Mouse (Mus musculus): ENCODE results near the gene Tomm40. TPM values are rescaled to one million over a fixed set of nuclear protein-coding genes. Genes with fewer than 3 reads are reported as not detected.

Gene Tomm40
- polyA plus RNA-seq, 1 experiment from 2014 or later = 17.8 TPM

DNA sequence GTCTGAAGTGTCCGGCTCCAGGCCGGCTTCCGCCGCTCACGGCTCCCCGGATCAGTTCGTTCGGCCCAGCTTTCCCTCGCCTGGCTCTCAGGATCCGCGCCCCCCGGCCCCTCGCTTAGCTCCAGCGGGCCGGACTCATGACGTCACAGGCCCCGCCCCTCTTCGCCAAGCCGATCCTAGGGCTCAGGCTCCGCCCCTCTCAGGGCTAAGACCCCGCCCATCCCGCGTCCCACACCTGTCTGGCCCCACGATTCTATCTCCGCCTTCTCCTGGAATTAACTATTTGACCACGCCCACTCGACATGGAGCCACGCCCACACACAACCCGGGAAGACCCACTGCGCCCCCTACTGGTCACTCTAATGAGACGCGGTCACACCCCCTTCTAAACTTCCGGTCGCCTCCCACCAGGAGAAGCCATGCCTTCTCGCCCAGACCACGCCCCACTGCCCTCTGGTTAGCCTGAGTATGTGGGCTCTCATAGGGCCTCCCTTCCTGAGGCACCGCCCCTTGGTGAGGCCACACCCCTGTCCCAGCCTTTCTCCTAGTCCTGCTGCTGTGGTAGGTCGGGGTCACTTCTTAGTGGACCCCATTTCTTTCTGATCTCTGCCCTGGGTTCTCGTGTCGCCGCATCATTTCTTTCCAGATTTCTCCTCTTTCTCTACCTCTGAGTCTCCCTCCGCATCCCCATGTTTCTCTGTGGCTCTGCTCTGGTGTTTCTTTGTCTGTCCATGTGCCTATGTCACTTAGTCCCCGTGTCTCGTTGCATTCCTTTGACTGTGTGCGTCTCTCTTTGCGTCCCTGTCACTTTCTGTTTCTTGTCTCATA, 34.4 kb upstream of the Tomm40 start:
- under 1% methylated on average over 45 of the region's 46 CpGs for WGBS (ENCODE audit: missing documents)
- no peak overlapping the region for H3K27ac ChIP-seq

DNA sequence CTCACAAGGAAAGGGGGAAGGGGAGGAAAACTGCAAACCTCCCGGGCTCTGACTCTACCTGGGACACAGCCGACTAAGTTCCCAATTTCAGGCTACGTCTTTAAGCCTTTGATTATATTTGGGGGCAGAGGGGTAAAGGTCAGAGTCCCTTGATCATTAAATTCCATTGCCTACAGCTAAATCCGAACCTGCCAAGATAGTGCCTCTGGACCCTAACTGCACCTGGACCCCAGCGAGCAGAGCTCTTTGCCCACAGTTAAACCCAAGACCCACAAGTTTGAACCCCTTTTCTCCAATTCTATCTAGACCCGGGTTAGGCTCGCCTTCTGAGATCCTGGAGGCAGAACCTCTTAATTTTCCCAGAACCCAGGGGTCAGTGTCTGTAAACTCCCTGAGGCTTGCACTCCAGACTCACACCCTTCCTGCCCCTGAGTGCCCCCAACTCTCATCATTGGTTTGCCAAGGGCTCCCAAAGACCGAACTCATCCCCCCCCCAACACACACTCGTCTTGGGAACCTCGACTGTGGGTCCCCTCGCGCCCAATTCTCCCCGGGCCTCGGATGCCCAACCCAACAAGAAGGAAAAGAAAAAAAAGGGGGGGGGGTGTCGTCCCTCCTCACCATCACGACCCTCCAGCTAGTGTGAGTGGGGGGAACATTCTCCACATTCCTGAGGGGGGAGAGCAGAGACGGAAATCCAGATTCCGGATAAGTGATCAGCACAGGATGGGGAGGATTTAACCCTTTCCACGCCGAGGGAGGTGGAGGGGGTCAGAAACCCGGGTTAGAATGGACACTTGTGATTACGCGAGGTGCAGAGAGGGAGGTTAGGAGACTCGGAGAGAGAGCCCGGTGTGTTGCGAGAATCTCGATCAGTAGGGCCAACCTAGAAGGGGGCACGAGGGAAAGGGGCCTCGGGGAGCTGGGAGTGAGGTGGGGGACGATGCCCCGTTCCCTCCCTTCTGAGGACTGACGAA, 33.3 kb upstream of the Tomm40 start:
- WGBS (ENCODE audit: missing documents) = 17% methylated on average over 31 of the region's 32 CpGs
- Histone ChIP-seq H3K36me3 (ENCODE audit: inconsistent target) (no peaks in the 10 kb centered on the region), H3K4me3 (ENCODE audit: inconsistent target) (peak overlapping the region; percentile 44), H3K27ac (no peak overlapping the region), H3K79me2 (ENCODE audit: inconsistent target) (no peaks in the 10 kb centered on the region)

More for the DNA sequence above, 34.4 kb upstream of the Tomm40 start:
- no peaks in the 10 kb centered on the region for H3K36me3 ChIP-seq (ENCODE audit: inconsistent target)
- peak overlapping the region; percentile 44 for H3K4me3 ChIP-seq (ENCODE audit: inconsistent target)
- H3K79me2 ChIP-seq (ENCODE audit: inconsistent target) = no peaks in the 10 kb centered on the region

DNA sequence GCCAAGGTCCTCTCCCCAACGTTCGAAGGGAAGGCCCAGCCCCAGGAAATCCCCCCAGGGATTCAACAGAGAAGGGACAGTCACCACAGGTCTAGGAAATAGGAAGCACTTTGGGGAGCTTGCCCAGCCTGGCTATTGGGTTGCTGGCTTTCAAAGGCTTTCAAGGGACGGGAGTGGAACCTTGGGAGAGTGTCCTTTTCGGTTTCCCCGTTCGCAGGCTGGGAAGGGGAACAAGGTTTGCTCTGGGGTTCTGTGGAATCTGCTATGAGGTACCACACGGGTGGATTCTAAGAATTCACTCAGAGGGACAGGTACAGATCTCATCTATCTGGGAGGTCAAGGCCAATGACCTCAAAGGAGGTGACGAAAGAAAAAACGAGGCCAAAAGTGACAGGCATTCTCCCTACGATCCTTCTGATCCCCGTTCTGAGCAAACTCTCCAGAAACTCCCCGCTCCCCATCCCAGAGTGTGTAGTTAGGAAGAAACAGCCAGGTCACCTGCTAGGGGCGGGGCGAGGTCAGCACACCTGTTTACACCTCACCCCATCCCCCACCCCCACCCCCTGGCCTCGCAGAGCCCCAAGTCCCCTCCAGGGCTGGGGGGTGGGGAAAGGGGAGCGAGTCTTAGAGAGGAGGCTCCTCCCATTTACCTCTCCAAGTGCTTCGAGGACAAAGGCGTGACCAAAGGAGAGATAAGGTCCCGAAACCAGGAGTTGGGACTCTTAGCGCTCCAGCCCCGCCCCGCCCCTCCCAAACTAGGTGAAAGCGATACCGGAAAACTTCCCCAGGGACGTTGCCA, 32.4 kb upstream of the Tomm40 start:
- Histone ChIP-seq H3K27ac (no peak overlapping the region), H3K36me3 (ENCODE audit: inconsistent target) (no peaks in the 10 kb centered on the region), H3K4me3 (ENCODE audit: inconsistent target) (no peak overlapping the region), H3K79me2 (ENCODE audit: inconsistent target) (no peaks in the 10 kb centered on the region)
- 61% methylated on average over 21 of the region's 25 CpGs for WGBS (ENCODE audit: missing documents)

DNA sequence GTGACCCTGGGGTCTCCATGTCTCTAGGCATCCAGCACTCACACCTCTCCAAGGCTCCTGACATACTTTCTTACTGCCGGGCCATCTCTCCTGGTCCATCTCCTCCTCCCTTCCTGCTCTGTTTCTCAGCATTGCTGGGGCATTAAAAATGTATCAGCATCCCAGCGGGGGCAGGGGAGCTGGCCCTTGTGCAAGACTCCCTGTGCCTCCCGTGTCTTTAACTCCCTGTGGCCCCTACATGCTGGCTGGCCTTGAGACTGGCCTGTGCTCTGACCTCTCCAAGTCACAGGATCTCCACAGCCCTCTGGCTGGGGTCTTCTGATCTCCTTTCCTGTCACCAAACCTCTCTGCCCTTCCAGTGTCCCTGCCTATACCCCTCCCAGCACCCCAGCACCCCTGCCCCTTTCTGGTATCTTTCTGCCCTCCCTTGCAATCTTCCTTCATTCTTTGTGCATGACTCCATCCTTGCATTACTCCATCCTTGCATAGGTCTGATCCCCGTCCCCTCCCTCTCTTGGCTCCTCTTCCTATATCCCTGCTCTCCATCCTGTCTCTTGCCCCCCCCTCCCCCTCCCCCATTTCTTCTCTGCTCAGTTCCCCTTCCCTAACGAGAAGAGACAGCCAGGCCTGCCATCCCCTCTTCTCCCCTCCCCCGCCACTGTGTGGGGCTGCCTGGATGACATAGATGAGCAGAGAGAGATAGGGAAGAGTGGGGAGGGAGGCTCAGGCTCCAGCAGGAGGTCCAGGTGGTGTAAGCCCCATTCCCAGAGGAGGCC, 31.4 kb upstream of the Tomm40 start:
- no peaks in the 10 kb centered on the region for H3K36me3 ChIP-seq (ENCODE audit: inconsistent target)
- WGBS (ENCODE audit: missing documents) = 81% methylated on average over 5 of the region's 6 CpGs
- H3K27ac ChIP-seq = no peak overlapping the region
- no peaks in the 10 kb centered on the region for H3K79me2 ChIP-seq (ENCODE audit: inconsistent target)
- no peak overlapping the region for H3K4me3 ChIP-seq (ENCODE audit: inconsistent target)

DNA sequence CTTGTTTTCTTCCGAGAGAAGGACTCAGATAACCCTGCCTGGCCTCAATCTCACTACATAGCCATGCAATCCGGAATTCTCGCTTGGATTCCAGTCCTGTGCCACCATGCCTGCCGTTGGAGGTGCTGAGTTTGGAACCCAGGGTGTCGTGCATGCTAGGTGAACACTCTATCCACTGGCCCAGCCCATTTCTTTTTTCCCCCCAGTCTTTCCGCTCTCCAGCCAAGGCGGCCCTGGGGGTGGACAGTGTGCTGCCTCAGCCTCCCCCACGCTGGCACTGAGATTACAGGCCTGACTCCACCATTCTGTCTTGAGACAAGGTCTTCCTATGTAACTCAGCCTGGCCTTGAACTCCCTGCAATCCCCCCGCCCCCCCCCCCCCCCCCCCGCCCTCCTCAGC, 30.7 kb upstream of the Tomm40 start:
- Histone ChIP-seq H3K27ac (no peak overlapping the region), H3K4me3 (ENCODE audit: inconsistent target) (no peak overlapping the region), H3K79me2 (ENCODE audit: inconsistent target) (no peaks in the 10 kb centered on the region), H3K36me3 (ENCODE audit: inconsistent target) (no peaks in the 10 kb centered on the region)
- 97% methylated on average over 8 of the region's 10 CpGs for WGBS (ENCODE audit: missing documents)

DNA sequence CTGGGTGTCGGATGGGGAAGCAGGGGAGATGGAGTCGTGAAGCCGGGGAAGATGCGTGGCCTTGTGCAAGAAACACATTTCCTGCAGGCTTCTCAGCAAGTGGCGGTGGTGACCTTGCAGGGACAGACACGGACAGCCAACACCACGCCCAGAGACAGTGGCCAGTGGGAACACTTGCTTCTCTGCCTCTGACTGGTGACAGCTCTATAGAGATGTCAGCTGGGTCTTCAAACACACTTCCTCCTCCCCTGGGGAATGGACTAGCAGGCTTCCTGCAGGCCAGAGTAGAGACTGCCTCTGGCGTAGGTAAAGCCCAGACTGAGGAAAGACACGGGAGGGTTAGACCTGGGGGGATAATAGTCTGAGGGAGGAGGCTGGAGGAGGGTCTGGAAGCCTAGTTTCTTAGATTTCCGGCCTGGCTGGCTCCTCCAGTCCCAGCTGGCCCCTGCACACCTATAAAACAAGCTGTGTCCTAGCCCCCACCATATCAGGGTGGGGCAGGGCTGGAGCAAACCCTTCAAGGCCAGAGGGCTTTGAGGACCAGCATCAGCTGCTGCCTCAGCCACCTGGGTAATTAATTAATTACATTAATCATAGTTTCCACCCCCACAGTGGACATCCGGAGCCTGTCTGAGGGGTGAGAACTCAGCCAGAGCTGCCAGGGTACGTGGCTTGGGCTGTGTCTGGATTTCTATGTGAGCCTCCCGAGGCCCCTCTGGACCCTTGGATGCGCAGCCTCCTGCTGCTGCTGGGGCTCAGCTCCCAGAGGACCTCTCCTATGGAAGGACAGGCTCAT, 29.6 kb upstream of the Tomm40 start:
- Histone ChIP-seq H3K4me3 (ENCODE audit: inconsistent target) (no peak overlapping the region), H3K36me3 (ENCODE audit: inconsistent target) (no peaks in the 10 kb centered on the region), H3K79me2 (ENCODE audit: inconsistent target) (no peaks in the 10 kb centered on the region), H3K27ac (no peak overlapping the region)
- WGBS (ENCODE audit: missing documents) = 33% methylated on average over 14 of the region's 14 CpGs

DNA sequence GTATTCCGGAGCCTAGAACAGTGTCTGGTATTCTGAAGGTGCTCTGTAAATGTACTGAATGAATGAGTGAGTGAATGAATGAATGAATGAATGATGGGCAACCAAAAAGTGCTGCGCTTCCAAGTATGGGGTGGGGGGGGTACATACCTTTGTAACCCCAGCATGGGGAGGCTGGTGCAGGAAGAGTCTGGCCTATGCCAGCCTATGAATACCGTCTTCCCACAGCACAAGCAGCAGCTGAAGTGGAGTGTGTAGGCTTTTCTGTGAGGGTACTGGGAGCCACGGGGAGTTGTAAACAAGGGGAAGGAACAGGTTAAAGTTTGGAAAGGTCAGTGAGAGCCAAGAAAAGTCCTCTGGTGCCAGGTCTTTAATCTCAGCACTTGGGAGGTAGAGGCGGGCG, 28.6 kb upstream of the Tomm40 start:
- H3K36me3 ChIP-seq (ENCODE audit: inconsistent target) = no peaks in the 10 kb centered on the region
- no peak overlapping the region for H3K4me3 ChIP-seq (ENCODE audit: inconsistent target)
- 92% methylated on average over 6 of the region's 6 CpGs for WGBS (ENCODE audit: missing documents)
- H3K27ac ChIP-seq = no peak overlapping the region
- H3K79me2 ChIP-seq (ENCODE audit: inconsistent target) = no peaks in the 10 kb centered on the region

DNA sequence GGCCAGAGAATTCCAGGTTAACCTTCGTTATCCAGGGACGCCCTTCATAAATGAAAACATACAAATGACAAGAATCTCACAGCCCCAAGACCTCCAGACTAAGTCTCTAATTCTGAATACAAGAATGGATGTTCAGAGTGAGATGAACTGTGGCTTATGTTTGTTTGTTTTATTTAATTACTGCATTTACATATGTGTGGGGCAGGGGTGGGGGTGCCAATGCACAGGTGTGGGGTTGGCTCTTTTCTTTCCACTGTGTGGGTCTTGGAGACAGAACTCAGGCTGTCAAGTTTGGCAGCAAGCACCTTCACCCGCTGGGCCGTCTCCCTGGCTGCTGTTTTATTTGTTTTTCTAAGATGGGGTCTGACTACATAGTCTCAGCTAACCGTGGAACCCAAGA, 27.2 kb upstream of the Tomm40 start:
- H3K36me3 ChIP-seq (ENCODE audit: inconsistent target) = no peaks in the 10 kb centered on the region
- no peak overlapping the region for H3K4me3 ChIP-seq (ENCODE audit: inconsistent target)
- H3K79me2 ChIP-seq (ENCODE audit: inconsistent target) = no peaks in the 10 kb centered on the region
- 90% methylated on average over 5 of the region's 5 CpGs for WGBS (ENCODE audit: missing documents)
- H3K27ac ChIP-seq = no peak overlapping the region

DNA sequence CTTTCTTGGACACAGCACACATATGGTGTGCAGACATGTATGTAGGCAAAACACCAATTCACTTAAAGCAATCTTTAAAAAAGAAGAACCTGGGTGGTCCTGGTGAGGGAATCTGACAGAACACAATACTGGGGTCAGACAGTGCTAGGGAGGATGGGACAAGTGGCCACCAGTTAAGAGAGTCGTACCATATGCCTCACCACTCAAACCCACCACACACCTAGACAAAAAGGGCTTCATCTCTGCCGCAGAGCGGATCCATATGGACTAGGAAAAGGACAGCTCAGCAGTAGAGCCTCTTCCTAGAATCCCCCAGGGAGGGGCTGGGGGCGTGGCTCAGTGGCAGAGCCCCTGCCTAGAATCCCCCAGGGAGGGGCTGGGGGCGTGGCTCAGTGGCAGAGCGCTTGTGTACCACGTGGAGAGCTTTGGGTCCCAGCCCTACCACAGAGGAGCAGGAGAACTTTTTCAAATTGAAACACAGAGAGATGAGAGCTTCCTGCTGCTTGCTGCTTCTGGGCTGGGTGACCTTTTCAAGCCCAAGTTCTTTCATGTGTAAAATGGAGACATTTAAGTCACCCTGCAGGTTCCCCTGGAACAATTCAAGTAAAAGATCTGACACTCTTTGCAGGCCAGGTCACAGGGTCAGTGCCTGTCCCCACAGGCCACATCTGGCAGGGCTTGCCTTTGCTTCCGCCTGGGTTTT, 26.2 kb upstream of the Tomm40 start:
- Histone ChIP-seq H3K36me3 (ENCODE audit: inconsistent target) (no peaks in the 10 kb centered on the region), H3K27ac (no peak overlapping the region), H3K4me3 (ENCODE audit: inconsistent target) (no peak overlapping the region), H3K79me2 (ENCODE audit: inconsistent target) (no peaks in the 10 kb centered on the region)
- 64% methylated on average over 8 of the region's 8 CpGs for WGBS (ENCODE audit: missing documents)

DNA sequence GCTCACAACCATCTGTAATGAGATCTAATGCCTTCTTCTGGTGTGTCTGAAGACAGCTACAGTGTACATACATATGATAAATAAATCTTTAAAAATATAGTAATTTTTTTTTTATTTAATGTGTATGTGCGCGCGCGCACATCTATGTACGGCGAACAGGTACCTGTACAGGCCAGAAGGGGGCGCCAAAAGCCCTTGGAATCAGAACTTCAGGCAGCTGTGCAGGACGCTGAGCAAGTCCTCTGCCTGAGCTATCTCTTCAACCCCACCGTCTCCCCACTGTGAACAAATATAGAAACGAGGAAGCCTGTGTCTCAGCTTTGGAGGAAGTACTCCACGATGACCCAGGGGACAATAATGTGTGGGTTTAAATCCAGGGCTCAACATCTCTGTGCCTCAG, 25.0 kb upstream of the Tomm40 start:
- Histone ChIP-seq H3K36me3 (ENCODE audit: inconsistent target) (no peaks in the 10 kb centered on the region), H3K79me2 (ENCODE audit: inconsistent target) (no peaks in the 10 kb centered on the region), H3K27ac (no peak overlapping the region), H3K4me3 (ENCODE audit: inconsistent target) (no peak overlapping the region)
- WGBS (ENCODE audit: missing documents) = 62% methylated on average over 11 of the region's 11 CpGs

DNA sequence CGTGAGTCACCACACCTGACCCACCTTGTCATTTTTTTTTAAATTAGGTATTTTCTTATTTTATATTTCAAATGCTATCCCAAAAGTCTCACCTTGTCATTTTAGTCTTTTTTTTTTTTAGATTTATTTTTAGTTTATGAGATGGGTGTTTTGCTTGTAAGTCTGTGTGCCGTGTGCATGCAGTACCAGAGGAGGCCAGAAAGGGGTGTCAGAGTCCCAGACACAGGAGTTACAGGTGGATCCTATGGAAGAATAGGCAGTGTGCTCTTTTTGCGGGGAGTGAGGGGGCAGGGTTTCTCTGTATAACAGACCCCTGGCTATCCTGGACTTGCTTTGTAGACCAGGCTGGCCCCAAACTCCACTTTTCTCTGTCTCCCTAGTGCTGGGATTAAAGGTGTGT, 23.5 kb upstream of the Tomm40 start:
- 94% methylated on average over 3 of the region's 3 CpGs for WGBS (ENCODE audit: missing documents)
- Histone ChIP-seq H3K27ac (no peak overlapping the region), H3K4me3 (ENCODE audit: inconsistent target) (no peak overlapping the region), H3K79me2 (ENCODE audit: inconsistent target) (no peaks in the 10 kb centered on the region), H3K36me3 (ENCODE audit: inconsistent target) (no peaks in the 10 kb centered on the region)

DNA sequence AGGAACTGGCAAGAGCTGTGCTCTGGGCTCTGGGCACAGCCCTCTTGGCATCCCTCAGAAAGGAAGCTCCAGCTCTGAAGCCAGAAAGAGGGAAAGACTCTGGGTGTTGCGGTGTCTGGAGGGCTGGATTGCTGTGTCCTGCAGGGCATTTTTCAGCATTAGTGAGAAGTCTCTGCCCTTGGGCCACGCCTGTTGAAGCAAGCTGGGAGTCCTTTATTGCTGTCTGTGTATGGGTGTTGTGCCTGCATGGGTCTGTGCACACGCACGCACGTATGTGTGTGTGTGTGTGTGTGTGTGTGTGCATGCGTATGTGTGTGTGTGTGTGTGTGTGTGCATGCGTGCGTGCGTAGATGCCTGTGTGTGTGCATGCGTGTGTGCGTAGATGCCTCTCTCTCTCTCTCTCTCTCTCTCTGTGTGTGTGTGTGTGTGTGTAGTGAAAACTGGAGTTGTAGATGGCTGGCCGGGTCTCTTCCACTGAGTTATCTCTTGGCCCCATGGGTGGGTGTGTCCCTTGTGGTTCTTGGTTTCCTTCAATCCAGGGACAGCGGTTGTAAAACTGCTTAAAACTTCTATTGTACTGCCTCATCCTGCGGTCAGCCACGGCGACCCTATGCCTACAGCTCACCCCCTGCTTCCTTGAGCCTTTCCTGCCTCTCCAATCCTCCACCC, 21.3 kb upstream of the Tomm40 start:
- Histone ChIP-seq H3K27ac (no peak overlapping the region), H3K79me2 (ENCODE audit: inconsistent target) (no peaks in the 10 kb centered on the region), H3K36me3 (ENCODE audit: inconsistent target) (no peaks in the 10 kb centered on the region), H3K4me3 (ENCODE audit: inconsistent target) (no peak overlapping the region)
- 40% methylated on average over 10 of the region's 16 CpGs for WGBS (ENCODE audit: missing documents)
